In the genomic region with DNA sequence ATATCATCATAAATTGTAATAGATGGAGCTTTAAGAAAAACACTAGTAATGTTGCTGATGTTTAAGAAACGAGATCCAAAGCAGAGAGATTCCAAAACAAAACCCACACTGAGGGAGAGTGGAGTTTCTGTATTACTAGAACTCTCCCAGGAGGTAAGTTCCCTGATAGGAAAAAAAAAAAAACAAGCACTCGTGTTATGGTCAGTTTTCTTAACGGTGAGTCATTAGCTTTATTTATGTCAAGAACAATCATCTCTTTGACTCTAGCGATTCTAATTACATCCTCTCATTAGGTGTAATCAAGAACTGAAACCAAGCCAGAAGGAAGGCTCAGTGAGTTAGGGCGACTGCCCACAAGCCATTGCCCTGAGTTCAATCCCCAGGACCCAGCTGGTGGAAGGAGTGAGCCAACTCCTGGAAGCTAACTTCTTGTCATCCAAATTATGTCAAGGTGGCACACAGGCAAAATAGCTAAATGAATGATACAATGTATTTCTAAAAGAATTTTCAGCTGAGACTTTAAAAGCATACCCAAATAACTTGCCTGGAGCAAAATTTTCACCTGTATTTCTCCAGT, we compare ENCODE assay signal across 24 mouse cellular contexts. TPM values are rescaled to one million over a fixed set of nuclear protein-coding genes. Genes with fewer than 3 reads are reported as not detected.
A peak's percentile ranks its signal among the peaks of the same experiment; 100 is the strongest.
DNase-seq lines count a peak whose midpoint lies in the region; ATAC-seq lines count a peak whose summit lies in the region.
"Had no signal": no experiment of that assay in that cellular context is flagged by ENCODE, and none has a peak within 500 bp of the region (broad histone marks: within the 10 kb centered on the region; RNA-seq: fewer than 3 reads in every experiment).

No protein-coding gene starts in this region.

- no peak for ATAC-seq in midbrain, embryonic 16.5 days
- no peak for ATAC-seq in midbrain, embryonic 13.5 days
- ATAC-seq in megakaryocyte progenitor cell, adult 5-6 weeks (replicated peaks; ENCODE audit: poor library complexity), result 0 out of 2 replicates have a peak, but pooled peaks have one; percentile 14
- ATAC-seq: forebrain, embryonic 14.5 days; hindbrain, embryonic 16.5 days had no signal

- H3K36me3 ChIP-seq in midbrain, embryonic 16.5 days (ENCODE audit: control insufficient read depth, insufficient read depth, low read length), result no peaks in the 10 kb centered on the region
- H3K36me3 ChIP-seq in midbrain, embryonic 13.5 days, result 0 out of 2 replicates have a peak, but pooled peaks cover 5% of the 10 kb centered on the region
- H3K36me3 ChIP-seq: limb, embryonic 12.5 days; liver, embryonic 15.5 days; midbrain, embryonic 10.5 days; neural tube, embryonic 12.5 days had no signal

- H3K4me1 ChIP-seq in midbrain, embryonic 16.5 days (ENCODE audit: control insufficient read depth, insufficient read depth, low read length), result peaks cover 8% of the 10 kb centered on the region
- 0 out of 2 replicates have a peak, but pooled peaks cover 5% of the 10 kb centered on the region for H3K4me1 ChIP-seq in midbrain, embryonic 13.5 days (replicated peaks)
- H3K4me1 ChIP-seq in brown adipose tissue, adult 24 weeks (ENCODE audit: control insufficient read depth, insufficient read depth, insufficient read length, low read length), result peaks cover 26% of the 10 kb centered on the region
- H3K4me1 ChIP-seq: liver, embryonic 15.5 days; midbrain, embryonic 10.5 days; neural tube, embryonic 12.5 days had no signal

- no peak overlapping the region for H3K27ac ChIP-seq in midbrain, embryonic 16.5 days (ENCODE audit: low read length)
- no peak overlapping the region for H3K27ac ChIP-seq in midbrain, embryonic 13.5 days
- peak overlapping the region; percentile 19; the same call in 1 of the 2 replicates for H3K27ac ChIP-seq in brown adipose tissue, adult 24 weeks (replicated peaks; ENCODE audit: low read depth, low read length)
- H3K27ac ChIP-seq: limb, embryonic 12.5 days; liver, embryonic 15.5 days; midbrain, embryonic 10.5 days; neural tube, embryonic 12.5 days had no signal

- peak overlapping the region; percentile 10; the same call in 1 of the 2 replicates for H3K9ac ChIP-seq in midbrain, embryonic 16.5 days (ENCODE audit: low read depth, low read length)
- H3K9ac ChIP-seq in midbrain, embryonic 13.5 days (replicated peaks), result no peak overlapping the region
- H3K9ac ChIP-seq: limb, embryonic 12.5 days; liver, embryonic 15.5 days; lung, embryonic 14.5 days; neural tube, embryonic 12.5 days had no signal

- no peaks in the 10 kb centered on the region for H3K27me3 ChIP-seq in midbrain, embryonic 16.5 days (ENCODE audit: control insufficient read depth, insufficient read depth, low read depth, low read length)
- no peaks in the 10 kb centered on the region for H3K27me3 ChIP-seq in midbrain, embryonic 13.5 days
- H3K27me3 ChIP-seq: limb, embryonic 12.5 days; neural tube, embryonic 12.5 days had no signal

- no peak overlapping the region; the same call in 1 of the 2 replicates for H3K4me2 ChIP-seq in midbrain, embryonic 16.5 days (ENCODE audit: low read length)
- no peak overlapping the region for H3K4me2 ChIP-seq in midbrain, embryonic 13.5 days (replicated peaks)
- H3K4me2 ChIP-seq: limb, embryonic 12.5 days; liver, embryonic 15.5 days; lung, embryonic 14.5 days; neural tube, embryonic 12.5 days had no signal

- H3K4me3 ChIP-seq in midbrain, embryonic 16.5 days (ENCODE audit: low read depth, low read length), result no peak overlapping the region
- H3K4me3 ChIP-seq in midbrain, embryonic 13.5 days (replicated peaks), result no peak overlapping the region
- no peak overlapping the region for H3K4me3 ChIP-seq in brown adipose tissue, adult 24 weeks (ENCODE audit: insufficient read depth, low read depth, low read length)
- H3K4me3 ChIP-seq: limb, embryonic 12.5 days; liver, embryonic 15.5 days; midbrain, embryonic 10.5 days; myocyte; neural tube, embryonic 12.5 days had no signal

- WGBS in midbrain, embryonic 16.5 days, result 71% methylated on average over 5 of the region's 5 CpGs
- WGBS in midbrain, embryonic 13.5 days, result 67% methylated on average over 5 of the region's 5 CpGs

- H3K9me3 ChIP-seq in midbrain, embryonic 16.5 days (replicated peaks; ENCODE audit: control insufficient read depth, low read length, poor library complexity, severe bottlenecking), result no peaks in the 10 kb centered on the region
- no peaks in the 10 kb centered on the region for H3K9me3 ChIP-seq in midbrain, embryonic 13.5 days
- H3K9me3 ChIP-seq: G1E; limb, embryonic 12.5 days; liver, embryonic 15.5 days; midbrain, embryonic 10.5 days; neural tube, embryonic 12.5 days had no signal

- DNase-seq in c-Kit-positive CD71-positive TER-119-positive erythroid progenitor cells, embryonic 14.5 days (ENCODE audit: low spot score), result no peak
- no peak for DNase-seq in urinary bladder, postnatal 4 days (ENCODE audit: low spot score in 2 of 2)
- DNase-seq: adrenal gland, postnatal 25 days; cerebellum, postnatal 25 days; heart, postnatal 14 days; kidney, adult 9 months; kidney, postnatal 10 days; lung, embryonic 14.5 days; lung, postnatal 14 days; right cerebral cortex, adult 18-20 months; thymus, adult 2 months; thymus, postnatal 36 days had no signal

RNA-seq across cellular contexts. Expression of a gene that starts 6.2 kb away (rescaled TPM):
- polyA plus RNA-seq in midbrain, embryonic 16.5 days (2015; fragmentation: Nextera tagmentation; extraction: Ambion mirVana), result 9.1 and 11.7 TPM in 2 replicates
- polyA plus RNA-seq in midbrain, embryonic 13.5 days (2015; fragmentation: Nextera tagmentation; extraction: Ambion mirVana), result 5.4 and 7.2 TPM in 2 replicates
- polyA plus RNA-seq in brown adipose tissue, adult 24 weeks (2012; ENCODE audit: insufficient read depth, insufficient read length, missing spikeins), result 2.2 and 2.4 TPM in 2 replicates
- 10.7 and 10.9 TPM in 2 replicates for total RNA-seq in megakaryocyte progenitor cell, adult 5-6 weeks (2015)
- 27.4 and 29.5 TPM in 2 replicates for total RNA-seq in megakaryocyte progenitor cell, adult 5-6 weeks (2017)
